Mouse (Mus musculus) myocyte (in vitro differentiated cells): ENCODE measurements around the gene Chmp4b.

Experiments
- CEBPB ChIP-seq: IDR thresholded peaks from 2 replicates; pipeline ENCODE4 v1.6.1; 2011; ENCODE audit warnings: mild to moderate bottlenecking, moderate library complexity; ENCODE audit not compliant: poor library complexity, insufficient read depth, severe bottlenecking
- E2F4 ChIP-seq: IDR thresholded peaks from one replicate; pipeline ENCODE4 v1.6.1; 2011; ENCODE audit warnings: mild to moderate bottlenecking, control low read depth, moderate library complexity; ENCODE audit not compliant: insufficient read depth
- MAX ChIP-seq: IDR thresholded peaks from one replicate; pipeline ENCODE4 v1.6.1; 2011; ENCODE audit warnings: low read depth, mild to moderate bottlenecking, control low read depth
- MYOG ChIP-seq, 3 experiments: IDR thresholded peaks; one replicate each; pipeline ENCODE4 v1.6.1; 2011; ENCODE audit warnings: control low read depth in 2 of 3, low read depth in 2 of 3, mild to moderate bottlenecking in 2 of 3; ENCODE audit not compliant: insufficient read length in 2 of 3, control insufficient read depth in 1 of 3, insufficient read depth in 1 of 3
- POLR2A ChIP-seq: IDR thresholded peaks from one replicate; pipeline ENCODE4 v1.6.1; 2011; ENCODE audit warnings: low read depth, mild to moderate bottlenecking, control low read depth, moderate library complexity; ENCODE audit not compliant: insufficient read length
- POLR2AphosphoS2 ChIP-seq: IDR thresholded peaks from one replicate; pipeline ENCODE4 v1.6.1; 2011; ENCODE audit warnings: low read depth, control low read depth; ENCODE audit not compliant: insufficient read length
- TCF12 ChIP-seq: IDR thresholded peaks from one replicate; pipeline ENCODE4 v1.6.1; 2011; ENCODE audit warnings: mild to moderate bottlenecking, control low read depth; ENCODE audit not compliant: poor library complexity, insufficient read depth, severe bottlenecking
- TCF3 ChIP-seq: IDR thresholded peaks from one replicate; pipeline ENCODE4 v1.6.1; 2011; ENCODE audit warnings: low read depth, control low read depth; ENCODE audit not compliant: insufficient read length
- USF1 ChIP-seq: IDR thresholded peaks from one replicate; pipeline ENCODE4 v1.6.1; 2011; ENCODE audit warnings: low read depth, mild to moderate bottlenecking, control low read depth, moderate library complexity

GRCm38 (mm10) chr2:154696660-154697059, 45.2 kb downstream of the Chmp4b start:
- no peak for TF ChIP-seq POLR2A
- TF ChIP-seq MYOG (IDR thresholded peaks at IDR 0.05; ENCODE audit: control insufficient read depth in 1 of 3, insufficient read depth in 1 of 3, insufficient read length in 2 of 3, low read depth in 2 of 3): no peak
- no peak for TF ChIP-seq CEBPB
- TF ChIP-seq E2F4: no peak
- TF ChIP-seq MAX: no peak
- TF ChIP-seq USF1: no peak
- peak; percentile 30 for TF ChIP-seq POLR2AphosphoS2
- no peak for TF ChIP-seq TCF12
- no peak for TF ChIP-seq TCF3
